Mouse (Mus musculus) forebrain, embryonic 16.5 days (tissue): ENCODE measurements at regions not wholly inside any gene's neighbourhood (a gene's known extent, or its start where the extent isn't known, plus 50 kb on each side); places are given as distances from the start of the nearest gene placed in this dataset.

Source experiments
- ATAC-seq: fragments of 200-750 bp; cut with Nextera tagmentation; 2 replicates; pipeline ENCODE4 v1.8.0; 2017; ENCODE audit warnings: mild to moderate bottlenecking, moderate library complexity
- H3K27ac ChIP-seq: fragments of 300-500 bp; sonication (generic); 2 replicates; pipeline ENCODE4 v1.5.1; 2014; ENCODE audit warnings: low read length, control low read depth
- H3K27me3 ChIP-seq: fragments of 300-500 bp; sonication (generic); replicated peaks from 2 replicates; pipeline ENCODE4 v1.6.1; 2014; ENCODE audit warnings: low read length; ENCODE audit not compliant: control insufficient read depth, insufficient read depth
- H3K36me3 ChIP-seq: fragments of 300-500 bp; sonication (generic); 2 replicates; pipeline ENCODE4 v1.6.1; 2014; ENCODE audit not compliant: control insufficient read depth, insufficient read depth
- H3K4me1 ChIP-seq: fragments of 300-500 bp; sonication (generic); replicated peaks from 2 replicates; pipeline ENCODE4 v1.6.1; 2014; ENCODE audit warnings: low read length; ENCODE audit not compliant: control insufficient read depth, insufficient read depth
- H3K4me2 ChIP-seq: fragments of 300-500 bp; sonication (generic); 2 replicates; pipeline ENCODE4 v1.6.1; 2014; ENCODE audit warnings: mild to moderate bottlenecking, low read length, control low read depth
- H3K4me3 ChIP-seq: fragments of 300-500 bp; sonication (generic); replicated peaks from 2 replicates; pipeline ENCODE4 v1.5.1; 2014; ENCODE audit warnings: mild to moderate bottlenecking, low read length, control low read depth
- H3K9ac ChIP-seq: fragments of 300-500 bp; sonication (generic); replicated peaks from 2 replicates; pipeline ENCODE4 v1.6.1; 2014; ENCODE audit warnings: low read depth, low read length, control low read depth
- H3K9me3 ChIP-seq: fragments of 300-500 bp; sonication (generic); 2 replicates; pipeline ENCODE4 v1.6.1; 2016; ENCODE audit warnings: low read length; ENCODE audit not compliant: control insufficient read depth
- WGBS: fragments of 180-500 bp; shearing (Covaris S2); extraction: QIAGEN DNeasy Blood & Tissue Kit; methylation state at CpG from one replicate; pipeline ENCODE4 v1.1.7; 2014; 5-methylcytosine and 5-hydroxymethylcytosine counted together

- Histone ChIP-seq H3K9ac (no peak overlapping the region), H3K27ac (no peak overlapping the region), H3K4me1 (peaks cover 2% of the 10 kb centered on the region; the same call in 1 of the 2 replicates), H3K36me3 (no peaks in the 10 kb centered on the region), H3K27me3 (no peaks in the 10 kb centered on the region), H3K4me2 (no peak overlapping the region), H3K9me3 (no peaks in the 10 kb centered on the region), H3K4me3 (no peak overlapping the region)
- no peak for ATAC-seq
- 95% methylated on average over 15 of the region's 15 CpGs for WGBS
Measured at GRCm38 (mm10) chr7:36257102-36257501, 440.8 kb upstream of the Tshz3 start.

GRCm38 (mm10) chr7:36247356-36247755, 444.6 kb upstream of the Zfp507 start:
- no peaks in the 10 kb centered on the region for H3K36me3 ChIP-seq
- H3K9ac ChIP-seq: no peak overlapping the region
- no peak overlapping the region for H3K27ac ChIP-seq

GRCm38 (mm10) chr7:36236673-36237072, 433.9 kb upstream of the Zfp507 start:
- Histone ChIP-seq H3K4me2 (no peak overlapping the region), H3K4me3 (no peak overlapping the region), H3K4me1 (0 out of 2 replicates have a peak, but pooled peaks cover under 1% of the 10 kb centered on the region), H3K9me3 (peaks cover 3% of the 10 kb centered on the region), H3K27me3 (no peaks in the 10 kb centered on the region), H3K9ac (no peak overlapping the region), H3K27ac (no peak overlapping the region), H3K36me3 (no peaks in the 10 kb centered on the region)
- WGBS: 100% methylated on average over 2 of the region's 2 CpGs
- ATAC-seq: no peak

More at GRCm38 (mm10) chr7:36247356-36247755, 444.6 kb upstream of the Zfp507 start:
- no peak overlapping the region for H3K4me3 ChIP-seq
- H3K9me3 ChIP-seq: no peaks in the 10 kb centered on the region
- H3K27me3 ChIP-seq: no peaks in the 10 kb centered on the region
- H3K4me2 ChIP-seq: no peak overlapping the region
- no peaks in the 10 kb centered on the region; the same call in 1 of the 2 replicates for H3K4me1 ChIP-seq
- ATAC-seq: no peak

GRCm38 (mm10) chr7:36229031-36229430, 426.2 kb upstream of the Zfp507 start:
- Histone ChIP-seq H3K36me3 (no peaks in the 10 kb centered on the region), H3K4me3 (no peak overlapping the region), H3K9ac (no peak overlapping the region), H3K9me3 (no peaks in the 10 kb centered on the region), H3K27me3 (no peaks in the 10 kb centered on the region), H3K4me2 (no peak overlapping the region), H3K4me1 (0 out of 2 replicates have a peak, but pooled peaks cover 2% of the 10 kb centered on the region), H3K27ac (no peak overlapping the region)
- no peak for ATAC-seq

- Histone ChIP-seq H3K9ac (no peak overlapping the region), H3K9me3 (no peaks in the 10 kb centered on the region), H3K27ac (no peak overlapping the region), H3K27me3 (no peaks in the 10 kb centered on the region), H3K4me1 (no peaks in the 10 kb centered on the region), H3K4me3 (no peak overlapping the region), H3K36me3 (no peaks in the 10 kb centered on the region), H3K4me2 (no peak overlapping the region)
- no peak for ATAC-seq
- 91% methylated on average over 8 of the region's 8 CpGs for WGBS
Measured at GRCm38 (mm10) chr7:36224416-36224815, 421.6 kb upstream of the Zfp507 start.

GRCm38 (mm10) chr7:36218386-36218785, 415.6 kb upstream of the Zfp507 start:
- no peaks in the 10 kb centered on the region for H3K36me3 ChIP-seq
- H3K4me2 ChIP-seq: no peak overlapping the region
- H3K27ac ChIP-seq: no peak overlapping the region
- no peaks in the 10 kb centered on the region for H3K27me3 ChIP-seq
- H3K4me3 ChIP-seq: no peak overlapping the region
- 63% methylated on average over 2 of the region's 2 CpGs for WGBS
- H3K4me1 ChIP-seq: no peaks in the 10 kb centered on the region
- no peaks in the 10 kb centered on the region for H3K9me3 ChIP-seq
- H3K9ac ChIP-seq: no peak overlapping the region
- no peak for ATAC-seq

GRCm38 (mm10) chr7:36210034-36210433, 407.2 kb upstream of the Zfp507 start:
- Histone ChIP-seq H3K9me3 (peaks cover 5% of the 10 kb centered on the region; the same call in 1 of the 2 replicates), H3K27me3 (0 out of 2 replicates have a peak, but pooled peaks cover 4% of the 10 kb centered on the region), H3K4me3 (no peak overlapping the region), H3K9ac (no peak overlapping the region), H3K4me1 (peaks cover 9% of the 10 kb centered on the region), H3K36me3 (no peaks in the 10 kb centered on the region), H3K4me2 (no peak overlapping the region), H3K27ac (no peak overlapping the region)
- WGBS: 95% methylated on average over 4 of the region's 4 CpGs
- no peak for ATAC-seq

- H3K4me2 ChIP-seq: no peak overlapping the region
- WGBS: 36% methylated on average over 17 of the region's 17 CpGs
- no peak overlapping the region for H3K4me3 ChIP-seq
- no peaks in the 10 kb centered on the region for H3K36me3 ChIP-seq
- peaks cover 2% of the 10 kb centered on the region; the same call in 1 of the 2 replicates for H3K9me3 ChIP-seq
- no peak overlapping the region for H3K9ac ChIP-seq
- 0 out of 2 replicates have a peak, but pooled peaks cover 6% of the 10 kb centered on the region for H3K27me3 ChIP-seq
- no peak overlapping the region for H3K27ac ChIP-seq
- peak; percentile 97 for ATAC-seq
- peaks cover 9% of the 10 kb centered on the region for H3K4me1 ChIP-seq
Measured at GRCm38 (mm10) chr7:36207525-36208260, 404.9 kb upstream of the Zfp507 start.

GRCm38 (mm10) chr7:36198091-36198700, 395.4 kb upstream of the Zfp507 start:
- H3K36me3 ChIP-seq: no peaks in the 10 kb centered on the region
- no peaks in the 10 kb centered on the region for H3K9me3 ChIP-seq
- H3K9ac ChIP-seq: no peak overlapping the region
- H3K4me2 ChIP-seq: no peak overlapping the region
- no peak overlapping the region for H3K4me3 ChIP-seq
- 84% methylated on average over 16 of the region's 16 CpGs for WGBS
- peaks cover 4% of the 10 kb centered on the region; the same call in 1 of the 2 replicates for H3K27me3 ChIP-seq
- no peak for ATAC-seq
- no peaks in the 10 kb centered on the region for H3K4me1 ChIP-seq
- no peak overlapping the region for H3K27ac ChIP-seq
